Mouse (Mus musculus) kidney, embryonic 16.5 days (tissue): ENCODE measurements at regions not wholly inside any gene's neighbourhood (a gene's known extent, or its start where the extent isn't known, plus 50 kb on each side); places are given as distances from the start of the nearest gene placed in this dataset.
"Not testable (repeated sequence)": the region's sequence is repeated elsewhere in the genome, so short reads cannot be mapped to it uniquely, and the experiment has no call there.

Source experiments
- ATAC-seq: fragments of 200-750 bp; cut with Nextera tagmentation; 2 replicates; pipeline ENCODE4 v1.8.0; 2017; ENCODE audit warnings: moderate TSS enrichment; ENCODE audit not compliant: low FRiP score, low TSS enrichment
- H3K27ac ChIP-seq: fragments of 300-500 bp; sonication (generic); 2 replicates; pipeline ENCODE4 v1.5.1; 2014; ENCODE audit warnings: low read length
- H3K27me3 ChIP-seq: fragments of 300-500 bp; sonication (generic); 2 replicates; pipeline ENCODE4 v1.6.1; 2014; ENCODE audit warnings: low read length, control low read depth, mixed read lengths; ENCODE audit not compliant: insufficient read depth
- H3K36me3 ChIP-seq: fragments of 300-500 bp; sonication (generic); 2 replicates; pipeline ENCODE4 v1.6.1; 2014; ENCODE audit warnings: low read length, control low read depth, mixed read lengths; ENCODE audit not compliant: insufficient read depth
- H3K4me1 ChIP-seq: fragments of 300-500 bp; sonication (generic); 2 replicates; pipeline ENCODE4 v1.6.1; 2014; ENCODE audit warnings: low read length, control low read depth, mixed read lengths; ENCODE audit not compliant: insufficient read depth
- H3K4me2 ChIP-seq: fragments of 300-500 bp; sonication (generic); replicated peaks from 2 replicates; pipeline ENCODE4 v1.6.1; 2014; ENCODE audit warnings: low read depth, low read length
- H3K4me3 ChIP-seq: fragments of 300-500 bp; sonication (generic); 2 replicates; pipeline ENCODE4 v1.5.1; 2014; ENCODE audit warnings: mild to moderate bottlenecking, low read length
- H3K9ac ChIP-seq: fragments of 300-500 bp; sonication (generic); replicated peaks from 2 replicates; pipeline ENCODE4 v1.6.1; 2014; ENCODE audit warnings: low read length
- H3K9me3 ChIP-seq: fragments of 300-500 bp; sonication (generic); 2 replicates; pipeline ENCODE4 v1.6.1; 2016; ENCODE audit warnings: low read length, control low read depth
- WGBS: fragments of 180-500 bp; shearing (Covaris S2); extraction: QIAGEN DNeasy Blood & Tissue Kit; methylation state at CpG from one replicate; pipeline ENCODE4 v1.1.7; 2014; 5-methylcytosine and 5-hydroxymethylcytosine counted together

- no peaks in the 10 kb centered on the region for H3K4me1 ChIP-seq
- no peaks in the 10 kb centered on the region for H3K36me3 ChIP-seq
- 84% methylated on average over 3 of the region's 3 CpGs for WGBS
- H3K9ac ChIP-seq = no peak overlapping the region
- no peak for ATAC-seq
- H3K27me3 ChIP-seq = no peaks in the 10 kb centered on the region
- no peaks in the 10 kb centered on the region for H3K9me3 ChIP-seq
- no peak overlapping the region for H3K4me3 ChIP-seq
- no peak overlapping the region for H3K4me2 ChIP-seq
- H3K27ac ChIP-seq = no peak overlapping the region
Measured at GRCm38 (mm10) chr14:54136538-54136937, 117.4 kb downstream of the Dad1 start.

GRCm38 (mm10) chr14:54128334-54128733 is 125.6 kb downstream of the Dad1 start:
- Histone ChIP-seq H3K4me2 (no peak overlapping the region), H3K4me3 (no peak overlapping the region), H3K9ac (no peak overlapping the region), H3K4me1 (0 out of 2 replicates have a peak, but pooled peaks cover 6% of the 10 kb centered on the region), H3K27me3 (no peaks in the 10 kb centered on the region), H3K9me3 (no peaks in the 10 kb centered on the region), H3K36me3 (no peaks in the 10 kb centered on the region), H3K27ac (no peak overlapping the region)
- ATAC-seq = no peak
- WGBS = 57% methylated on average over 4 of the region's 4 CpGs

- Histone ChIP-seq H3K4me3 (no peak overlapping the region), H3K36me3 (no peaks in the 10 kb centered on the region), H3K27ac (no peak overlapping the region), H3K4me2 (no peak overlapping the region), H3K4me1 (peaks cover 18% of the 10 kb centered on the region; the same call in 1 of the 2 replicates), H3K9ac (no peak overlapping the region), H3K9me3 (no peaks in the 10 kb centered on the region), H3K27me3 (no peaks in the 10 kb centered on the region)
- ATAC-seq = no peak
Measured at GRCm38 (mm10) chr14:54125510-54125909, 128.4 kb downstream of the Dad1 start.

- 60% methylated on average over 7 of the region's 7 CpGs for WGBS
- H3K9ac ChIP-seq = no peak overlapping the region
- no peak overlapping the region for H3K27ac ChIP-seq
- no peaks in the 10 kb centered on the region for H3K36me3 ChIP-seq
- no peaks in the 10 kb centered on the region for H3K27me3 ChIP-seq
- H3K4me3 ChIP-seq = no peak overlapping the region
- no peaks in the 10 kb centered on the region for H3K9me3 ChIP-seq
- no peak overlapping the region for H3K4me2 ChIP-seq
- ATAC-seq = no peak
- peaks cover 18% of the 10 kb centered on the region; the same call in 1 of the 2 replicates for H3K4me1 ChIP-seq
Measured at GRCm38 (mm10) chr14:54121973-54122372, 131.9 kb downstream of the Dad1 start.

GRCm38 (mm10) chr14:54121340-54121739 is 132.6 kb downstream of the Dad1 start:
- ATAC-seq = no peak
- H3K27ac ChIP-seq = no peak overlapping the region

GRCm38 (mm10) chr14:54120194-54120593 is 133.7 kb downstream of the Dad1 start:
- H3K36me3 ChIP-seq = no peaks in the 10 kb centered on the region
- peaks cover 14% of the 10 kb centered on the region; the same call in 1 of the 2 replicates for H3K4me1 ChIP-seq
- H3K4me2 ChIP-seq = no peak overlapping the region
- H3K27ac ChIP-seq = no peak overlapping the region
- 91% methylated on average over 5 of the region's 5 CpGs for WGBS
- no peak for ATAC-seq
- H3K9me3 ChIP-seq = no peaks in the 10 kb centered on the region
- no peak overlapping the region for H3K9ac ChIP-seq
- H3K27me3 ChIP-seq = no peaks in the 10 kb centered on the region
- H3K4me3 ChIP-seq = no peak overlapping the region

More at GRCm38 (mm10) chr14:54121340-54121739, 132.6 kb downstream of the Dad1 start:
- no peaks in the 10 kb centered on the region for H3K36me3 ChIP-seq
- no peak overlapping the region for H3K4me2 ChIP-seq
- H3K4me1 ChIP-seq = peaks cover 18% of the 10 kb centered on the region; the same call in 1 of the 2 replicates
- no peak overlapping the region for H3K4me3 ChIP-seq
- H3K9me3 ChIP-seq = no peaks in the 10 kb centered on the region
- H3K9ac ChIP-seq = no peak overlapping the region
- WGBS = 85% methylated on average over 4 of the region's 4 CpGs
- H3K27me3 ChIP-seq = no peaks in the 10 kb centered on the region

GRCm38 (mm10) chr14:54117607-54118006 is 136.3 kb downstream of the Dad1 start:
- not testable (repeated sequence) for H3K27ac ChIP-seq, H3K9me3 ChIP-seq, H3K4me2 ChIP-seq, H3K9ac ChIP-seq, H3K36me3 ChIP-seq, ATAC-seq, H3K4me3 ChIP-seq, H3K27me3 ChIP-seq
- H3K4me1 ChIP-seq = peaks cover 15% of the 10 kb centered on the region; the same call in 1 of the 2 replicates
- WGBS = 95% methylated on average over 8 of the region's 8 CpGs

GRCm38 (mm10) chr14:54113216-54113615 is 140.7 kb downstream of the Dad1 start:
- H3K4me2 ChIP-seq = no peak overlapping the region
- peaks cover 22% of the 10 kb centered on the region for H3K4me1 ChIP-seq
- no peak overlapping the region for H3K27ac ChIP-seq
- no peaks in the 10 kb centered on the region for H3K9me3 ChIP-seq
- H3K9ac ChIP-seq = no peak overlapping the region
- H3K27me3 ChIP-seq = no peaks in the 10 kb centered on the region
- H3K36me3 ChIP-seq = no peaks in the 10 kb centered on the region
- no peak overlapping the region for H3K4me3 ChIP-seq
- ATAC-seq = no peak
- WGBS = 60% methylated on average over 2 of the region's 2 CpGs

GRCm38 (mm10) chr14:54110971-54111370 is 142.9 kb downstream of the Dad1 start:
- WGBS = 80% methylated on average over 3 of the region's 3 CpGs
- Histone ChIP-seq H3K9me3 (no peaks in the 10 kb centered on the region), H3K4me1 (peaks cover 31% of the 10 kb centered on the region), H3K9ac (no peak overlapping the region), H3K4me2 (no peak overlapping the region), H3K36me3 (no peaks in the 10 kb centered on the region), H3K4me3 (no peak overlapping the region), H3K27ac (no peak overlapping the region), H3K27me3 (no peaks in the 10 kb centered on the region)
- ATAC-seq = no peak

GRCm38 (mm10) chr14:54109129-54109528 is 144.8 kb downstream of the Dad1 start:
- H3K9ac ChIP-seq = no peak overlapping the region
- no peaks in the 10 kb centered on the region for H3K36me3 ChIP-seq
- H3K9me3 ChIP-seq = no peaks in the 10 kb centered on the region
- H3K4me3 ChIP-seq = no peak overlapping the region
- 63% methylated on average over 1 of the region's 1 CpGs for WGBS
- H3K4me1 ChIP-seq = peaks cover 31% of the 10 kb centered on the region
- no peak for ATAC-seq
- H3K27ac ChIP-seq = no peak overlapping the region
- no peak overlapping the region for H3K4me2 ChIP-seq
- no peaks in the 10 kb centered on the region for H3K27me3 ChIP-seq
